Mouse (Mus musculus) right cerebral cortex, postnatal 10 days (tissue): ENCODE results near the gene Lima1.
A peak's percentile ranks its signal among the peaks of the same experiment; 100 is the strongest.
"Not testable (repeated sequence)": the region's sequence is repeated elsewhere in the genome, so short reads cannot be mapped to it uniquely, and the experiment has no call there.

Experiments used
- DNase-seq, 2 experiments: peaks; one replicate each; pipeline ENCODE4 v3.0.0; 2021; ENCODE audit warnings: low spot score in 2 of 2

Lima1 gene

DNA sequence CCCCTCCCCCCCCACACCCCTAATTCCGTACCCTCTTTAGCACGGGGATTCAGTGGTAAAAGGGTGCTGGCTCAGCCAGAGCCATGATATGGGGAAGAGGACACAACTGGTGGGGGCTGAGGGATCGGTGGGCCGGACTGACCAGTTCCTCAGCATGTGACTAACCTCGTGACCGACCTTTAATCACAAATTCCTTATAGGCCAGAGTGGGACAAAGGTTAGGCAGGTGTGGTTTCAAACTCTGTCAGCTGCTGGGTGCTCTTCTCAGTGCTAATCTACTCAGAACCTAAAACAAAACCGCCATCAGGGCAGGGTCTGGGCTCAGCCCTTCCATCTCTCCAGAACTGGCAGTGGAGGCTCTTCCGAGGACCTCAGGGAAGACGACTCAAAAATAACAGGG lies 40.1 kb downstream of the Lima1 start:
- DNase-seq = no peak

DNA sequence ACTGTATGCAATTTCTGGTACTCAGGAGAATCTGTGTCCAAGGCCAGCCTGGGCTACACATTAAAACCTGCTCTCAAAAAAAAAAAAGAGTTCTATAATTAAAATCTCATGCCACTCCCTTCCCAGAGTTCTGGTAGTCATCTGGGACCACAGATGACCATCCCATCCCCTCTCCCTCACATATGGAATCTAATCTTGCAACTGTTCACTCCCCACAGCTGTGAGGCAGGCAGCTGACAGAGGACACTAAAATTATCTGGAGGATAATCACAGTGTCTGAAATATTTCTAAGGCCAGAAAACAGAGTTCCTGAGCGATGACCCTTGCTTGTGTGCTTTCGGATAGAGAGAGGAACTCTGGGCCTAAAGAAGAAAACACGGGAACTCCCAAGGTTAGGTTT lies 40.6 kb downstream of the Lima1 start:
- DNase-seq = no peak

DNA sequence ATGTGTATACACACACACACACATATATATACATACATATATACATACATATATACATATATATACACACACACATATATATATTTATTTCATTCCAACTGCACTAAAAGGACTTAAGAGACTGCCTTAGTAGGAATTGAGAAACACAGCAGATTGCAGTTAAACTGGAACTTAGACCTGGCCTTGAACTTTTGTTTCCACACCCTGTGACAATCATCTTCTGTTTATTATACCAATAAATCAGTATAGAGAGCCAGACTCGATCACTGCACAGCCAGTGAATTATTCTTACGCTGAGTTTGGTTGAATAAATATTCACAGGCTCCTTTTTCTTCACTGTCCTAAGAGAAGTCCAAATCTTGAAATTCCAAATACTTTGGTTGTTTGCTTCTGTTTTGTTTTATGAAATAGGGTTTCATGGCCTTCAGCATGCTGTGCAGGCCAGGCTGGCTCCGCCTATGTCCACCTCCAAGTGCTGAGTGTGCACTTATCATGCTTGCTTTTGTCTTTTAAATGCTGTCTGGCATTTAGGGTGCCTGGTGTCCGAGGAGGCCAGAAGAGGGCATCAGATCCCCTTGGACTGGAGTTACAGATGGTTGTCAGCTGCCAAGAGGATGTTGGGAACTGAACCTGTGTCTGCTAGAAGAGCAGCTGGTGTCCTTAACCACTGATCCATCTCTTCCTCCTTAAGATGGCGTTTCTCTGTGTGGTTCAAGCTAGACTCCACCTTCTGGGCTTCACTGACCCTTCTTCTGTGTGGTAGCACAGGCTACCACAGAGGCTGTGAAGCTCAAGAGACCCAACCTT lies 41.4 kb downstream of the Lima1 start:
- DNase-seq = no peak

DNA sequence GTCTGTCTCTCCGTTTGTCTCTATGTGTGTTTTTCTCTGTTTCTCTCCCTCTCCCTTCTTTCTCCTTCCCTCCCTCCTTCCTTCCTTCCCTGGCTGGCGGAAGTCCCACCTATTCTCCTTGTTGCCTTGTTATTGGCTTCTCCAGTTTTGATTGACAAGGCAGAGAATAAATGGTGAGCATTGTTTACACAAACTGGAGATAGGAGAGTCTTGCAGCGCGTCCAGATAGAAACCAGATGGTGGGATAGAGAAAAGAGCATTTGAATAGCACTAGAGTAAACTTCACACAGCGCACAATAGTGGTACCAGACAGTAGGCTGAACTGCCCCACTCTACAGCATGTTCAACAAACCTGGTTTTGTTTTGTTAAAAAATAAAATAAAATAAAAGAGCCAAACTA lies 43.7 kb downstream of the Lima1 start:
- DNase-seq = no peak

DNA sequence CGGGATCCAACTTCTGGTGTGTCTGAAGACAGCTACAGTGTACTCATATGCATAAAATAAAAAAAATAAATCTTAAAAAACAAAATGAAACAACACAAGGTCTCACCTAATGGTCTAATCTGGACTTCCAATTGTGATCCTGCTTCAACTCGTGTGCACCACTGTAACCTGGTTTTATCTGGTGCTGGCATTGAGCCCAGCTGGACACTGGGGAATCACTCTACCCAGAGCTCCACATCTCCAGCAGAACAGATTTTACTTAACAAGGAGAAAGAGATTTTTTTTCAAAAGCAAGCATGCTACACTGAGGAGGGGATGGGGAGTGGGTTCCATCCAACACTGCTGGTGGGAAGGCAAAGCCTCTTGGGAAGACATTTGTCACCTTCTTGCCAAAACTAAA lies 47.2 kb downstream of the Lima1 start:
- DNase-seq = no peak

DNA sequence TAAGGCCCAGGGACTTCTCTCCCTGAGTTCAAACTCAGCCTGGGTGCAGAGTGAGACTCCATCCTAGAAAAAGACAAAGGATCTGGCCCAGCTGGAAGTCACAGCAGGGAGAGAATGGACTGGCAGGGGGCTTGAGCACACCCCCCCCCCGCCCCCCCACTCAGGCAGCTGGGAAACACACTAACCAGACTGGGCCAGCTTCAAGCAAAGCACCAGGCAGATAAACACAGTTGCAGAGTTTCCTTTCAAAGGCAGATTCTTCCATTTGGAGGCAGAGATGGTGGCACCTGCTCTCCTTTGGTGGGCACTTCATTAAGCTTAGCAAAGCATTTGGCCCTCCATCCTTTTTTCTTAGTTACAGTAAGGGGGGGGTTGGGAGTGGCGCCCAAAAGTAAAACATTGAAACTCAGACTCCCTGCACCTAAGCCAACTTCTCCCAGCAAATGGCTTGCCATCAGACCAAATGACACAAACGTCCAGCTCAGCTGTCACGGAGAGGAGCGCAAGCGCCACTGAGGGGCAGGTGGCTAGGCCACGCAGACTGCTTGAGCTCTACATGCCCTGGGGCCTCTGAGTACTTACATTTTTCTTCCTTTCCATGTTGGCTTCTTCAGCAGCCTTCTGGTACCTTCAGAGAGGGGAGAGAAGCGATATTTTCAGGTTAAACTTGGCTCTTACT lies 48.9 kb downstream of the Lima1 start:
- no peak for DNase-seq

DNA sequence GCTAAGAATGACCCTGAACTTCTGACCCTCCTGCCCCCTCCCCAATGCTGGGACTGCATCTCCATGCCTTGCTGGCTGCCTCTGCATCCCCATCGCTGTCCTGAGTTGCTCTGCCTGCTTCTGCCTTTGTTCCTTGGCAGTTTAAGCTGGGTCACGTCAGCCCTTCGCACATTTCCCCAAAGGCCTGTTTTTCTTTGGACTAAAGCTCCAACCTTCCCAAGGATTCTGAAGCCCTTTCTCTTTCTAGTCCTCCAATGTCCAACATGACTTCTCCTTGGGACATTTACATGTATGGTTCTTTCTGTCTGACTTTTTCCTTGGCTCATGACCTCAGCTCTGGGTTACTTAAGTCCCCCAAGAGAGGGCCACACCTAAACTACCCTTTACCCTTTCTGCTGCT lies 50.0 kb downstream of the Lima1 start:
- no peak for DNase-seq

DNA sequence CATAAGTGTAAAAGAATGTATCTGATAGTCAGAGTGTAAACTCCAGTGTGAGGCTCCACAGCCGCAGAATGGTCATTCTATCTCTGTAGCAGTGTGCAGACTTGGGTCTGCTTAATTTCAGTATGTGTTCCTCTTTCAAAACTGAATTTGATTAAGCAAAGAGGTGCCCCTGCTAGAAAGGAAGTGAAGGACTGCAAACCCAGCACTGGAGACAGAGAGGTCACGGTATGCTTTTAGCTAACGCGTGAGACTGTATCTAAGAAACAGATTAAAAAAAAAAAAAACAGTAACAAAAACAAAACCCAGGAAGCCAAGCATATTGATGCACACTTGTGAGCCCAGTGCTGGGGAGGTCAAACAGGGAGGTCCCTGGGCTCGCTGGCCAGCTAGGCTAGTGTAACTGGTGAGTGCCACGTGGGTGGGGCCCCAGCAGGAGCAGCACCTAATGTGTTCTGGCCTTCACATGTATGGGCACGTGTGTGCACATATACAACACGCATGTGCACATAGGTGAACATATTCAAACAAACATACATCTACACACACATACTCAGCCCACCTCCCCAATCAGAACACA lies 51.8 kb downstream of the Lima1 start:
- DNase-seq = no peak

DNA sequence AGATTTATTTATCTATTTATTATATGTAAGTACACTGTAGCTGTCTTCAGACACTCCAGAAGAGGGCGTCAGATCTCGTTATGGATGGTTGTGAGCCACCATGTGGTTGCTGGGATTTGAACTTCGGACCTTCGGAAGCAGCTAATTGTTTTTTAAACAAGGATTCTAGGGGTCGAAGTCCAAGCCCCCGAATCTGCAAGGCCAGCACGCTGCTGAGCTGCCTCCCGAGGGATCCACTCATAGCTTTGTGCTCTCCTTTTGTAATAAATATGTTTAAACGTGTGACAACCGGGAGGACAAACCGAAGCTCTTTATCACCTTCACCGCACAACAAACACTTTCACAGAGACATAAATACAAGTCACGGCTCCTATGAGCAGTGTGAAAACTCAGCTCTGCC lies 52.8 kb downstream of the Lima1 start:
- DNase-seq = not testable (repeated sequence)

DNA sequence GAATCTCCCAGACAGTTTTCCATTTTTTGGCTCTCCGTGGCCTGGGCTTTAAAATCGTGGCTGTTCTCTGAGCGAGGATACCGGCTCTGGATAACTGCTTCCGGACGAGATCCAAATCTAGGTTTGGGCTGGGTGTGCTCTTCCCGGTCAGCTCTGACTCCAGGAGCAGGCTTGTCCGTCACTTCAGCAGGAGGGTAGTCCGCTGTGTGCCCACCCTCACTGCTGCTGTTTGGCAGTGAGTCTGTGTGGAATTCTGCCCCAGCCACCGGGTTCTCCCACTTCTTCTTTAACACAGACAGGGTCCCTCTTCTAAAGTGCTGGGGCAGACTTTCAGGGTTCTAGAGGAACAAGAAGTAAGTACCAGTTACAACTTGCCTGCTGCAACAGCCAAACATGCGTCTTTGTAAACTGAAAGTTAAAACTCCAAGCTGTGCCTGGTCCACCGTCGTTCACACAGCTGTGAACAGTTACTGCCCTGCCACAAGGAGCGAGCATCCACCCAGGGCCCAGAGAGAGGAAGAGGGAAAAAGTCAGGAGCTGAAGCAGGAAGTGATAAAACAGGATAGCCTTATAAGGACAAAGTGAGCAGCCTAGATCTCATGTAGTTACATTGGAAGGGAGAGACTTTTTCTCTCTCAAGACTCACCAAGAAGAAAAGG lies 55.5 kb downstream of the Lima1 start:
- DNase-seq = no peak

DNA sequence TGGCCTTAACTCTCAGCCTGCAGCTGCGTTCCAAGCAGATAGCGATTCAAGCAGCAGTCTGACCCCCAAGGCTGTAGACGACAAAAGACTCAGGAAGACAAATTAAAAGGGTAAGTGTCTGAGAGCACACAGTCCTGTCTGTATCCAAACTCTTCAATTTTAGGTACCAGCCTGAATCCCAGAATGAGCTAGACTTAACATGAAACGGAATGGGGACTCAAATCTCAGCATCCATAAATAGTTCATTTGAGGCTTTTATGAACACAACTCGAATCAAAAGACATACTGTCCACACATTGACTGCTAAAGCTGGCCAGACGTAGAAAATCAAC lies 56.2 kb downstream of the Lima1 start:
- DNase-seq = no peak

DNA sequence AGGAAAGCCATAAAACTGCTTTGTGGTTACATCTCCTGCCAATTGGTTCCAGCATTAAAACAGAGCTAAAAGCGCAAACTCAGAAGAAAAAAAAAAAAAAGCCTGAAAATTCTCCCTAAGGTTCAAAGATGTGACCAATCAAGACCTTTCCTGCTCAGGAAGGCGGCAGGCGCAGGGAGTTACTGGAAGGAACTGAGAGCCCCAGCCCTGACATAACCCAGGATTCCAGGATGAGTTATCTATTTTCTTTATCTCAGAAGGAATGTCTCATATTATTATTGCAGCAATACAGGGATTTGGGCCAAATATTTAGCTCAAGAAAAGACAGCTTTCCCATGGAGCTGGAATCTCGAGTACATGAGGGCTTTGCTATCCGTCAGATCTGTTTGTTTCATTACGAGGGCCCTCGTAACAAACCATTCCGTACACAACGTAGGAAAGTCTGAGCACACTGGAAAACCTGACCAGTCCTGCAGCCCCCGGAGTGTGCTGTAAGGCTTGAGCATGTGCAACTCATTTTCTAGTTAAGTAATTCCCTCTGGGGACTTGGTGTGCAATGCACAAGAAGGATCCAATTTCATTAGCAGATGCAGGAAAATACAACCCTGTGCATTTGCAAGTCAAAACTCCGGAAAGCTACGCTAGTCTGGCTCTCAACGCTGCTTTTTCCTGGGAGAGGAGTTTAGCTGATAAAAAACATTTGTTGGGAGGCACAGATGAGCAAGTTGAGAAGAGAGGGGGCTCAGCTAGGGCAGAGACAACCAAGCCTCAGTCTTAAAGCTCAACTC lies 56.7 kb downstream of the Lima1 start:
- peak; percentile 40 to 52 for DNase-seq

DNA sequence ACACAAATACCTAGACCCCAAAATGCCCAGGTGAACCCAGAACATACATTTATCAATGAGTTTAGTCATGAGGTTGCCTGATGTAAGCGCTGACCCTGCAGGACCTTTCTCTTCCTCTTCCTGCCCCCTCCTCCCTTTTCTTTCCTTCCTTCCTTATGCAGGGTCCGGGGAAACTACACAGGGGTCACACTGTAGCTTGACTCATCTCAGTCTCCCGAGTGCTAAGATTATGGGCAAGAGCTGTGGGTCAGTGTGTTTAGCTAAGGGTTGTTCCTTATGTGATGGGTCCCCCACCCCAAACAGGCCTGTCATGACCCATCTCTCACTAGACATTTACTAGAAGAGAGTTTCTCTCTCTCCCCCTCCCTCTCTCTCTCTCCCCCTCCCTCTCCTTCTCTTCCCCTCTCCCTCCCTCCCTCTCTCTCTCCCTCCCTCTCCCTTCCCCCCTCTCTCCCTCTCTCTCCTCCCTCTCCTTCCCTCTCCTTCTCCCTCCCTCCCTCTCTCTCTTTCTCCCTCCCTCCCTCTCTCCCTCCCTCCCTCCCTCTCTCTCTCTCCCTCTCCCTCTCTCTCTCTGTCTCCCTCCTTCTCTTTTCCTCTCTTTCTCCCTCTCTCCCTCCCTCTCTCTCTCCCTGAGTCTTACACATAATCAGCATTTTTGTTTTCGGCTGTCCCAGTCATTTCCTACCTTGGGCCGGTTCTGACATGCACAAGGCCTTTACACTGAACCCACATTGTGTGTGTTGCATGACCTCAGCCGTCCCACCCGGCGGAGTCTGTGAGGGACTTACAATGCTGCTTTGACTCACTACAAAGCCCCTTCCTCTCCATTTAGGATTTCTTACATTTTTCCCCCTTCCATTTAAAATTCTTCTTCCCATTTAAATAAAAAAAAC lies 57.7 kb downstream of the Lima1 start:
- DNase-seq = no peak

DNA sequence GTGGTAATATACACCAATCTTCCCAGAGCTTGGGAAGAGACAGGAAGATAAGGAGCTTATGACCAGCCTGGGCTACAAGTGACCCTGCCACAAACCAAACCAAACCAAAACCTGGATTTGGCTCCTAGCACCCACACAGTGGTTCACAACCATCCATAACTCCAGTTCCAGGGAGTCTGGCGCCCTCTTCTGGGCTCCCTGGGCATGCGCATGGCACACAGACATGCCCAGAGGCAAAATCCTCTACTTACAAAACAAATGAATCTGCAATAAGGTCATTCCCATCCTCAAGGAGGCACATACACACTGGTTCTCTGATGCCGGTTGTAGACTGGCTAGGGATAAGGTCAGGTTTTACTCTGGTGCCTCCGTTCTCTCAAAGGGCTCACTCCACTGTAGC lies 59.3 kb downstream of the Lima1 start:
- no peak for DNase-seq

DNA sequence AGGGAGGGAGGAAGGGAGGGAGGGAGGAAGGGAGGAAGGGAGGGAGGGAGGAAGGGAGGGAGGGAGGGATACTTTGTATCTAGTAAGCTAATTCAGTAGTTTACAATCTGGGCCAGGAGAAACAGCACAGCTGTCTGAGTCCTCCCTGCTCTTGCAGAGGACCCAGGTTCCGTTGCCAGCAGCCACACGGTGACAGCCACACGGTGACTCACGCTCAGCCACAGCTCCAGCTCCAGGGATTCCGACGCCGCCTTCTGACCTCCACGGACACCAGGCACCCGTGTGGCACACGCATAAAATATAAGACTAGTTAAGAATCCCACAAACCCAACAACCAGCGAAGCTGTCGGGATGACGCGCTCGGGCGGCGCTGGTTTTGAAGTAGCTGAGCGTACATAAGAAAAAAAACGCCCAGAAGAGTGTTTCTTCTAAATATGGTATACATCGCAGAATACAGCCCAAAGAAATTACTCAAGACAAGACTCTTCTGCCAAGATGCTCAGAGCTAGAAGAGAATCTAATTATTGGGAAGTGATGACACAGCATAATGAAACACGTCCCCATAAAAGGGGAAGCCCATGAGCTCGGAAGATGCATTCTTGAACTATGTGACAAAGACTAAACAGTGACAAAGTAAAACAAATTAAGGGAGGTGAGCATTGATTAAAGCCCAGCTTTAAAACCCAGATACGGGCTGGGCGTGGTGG lies 60.5 kb downstream of the Lima1 start:
- no peak for DNase-seq

DNA sequence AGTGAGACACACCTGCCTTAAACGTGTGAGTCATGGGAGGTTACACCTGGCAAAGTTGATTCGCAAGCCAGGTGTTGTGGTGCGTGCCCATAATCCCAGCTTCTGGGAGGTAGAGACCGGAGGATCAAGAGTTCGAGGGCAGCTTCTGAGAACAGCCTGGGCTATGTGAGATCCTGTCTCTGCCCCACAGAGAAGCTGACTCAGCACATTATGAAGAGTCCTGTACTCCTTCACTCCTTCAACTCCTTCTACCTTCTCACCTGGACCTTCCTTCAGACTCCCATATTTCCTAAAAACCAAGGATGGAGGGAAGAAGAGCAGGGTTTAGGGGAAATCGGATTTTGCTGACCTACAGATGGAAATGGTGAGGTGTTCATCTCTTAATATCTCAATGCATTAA lies 61.6 kb downstream of the Lima1 start:
- no peak for DNase-seq

DNA sequence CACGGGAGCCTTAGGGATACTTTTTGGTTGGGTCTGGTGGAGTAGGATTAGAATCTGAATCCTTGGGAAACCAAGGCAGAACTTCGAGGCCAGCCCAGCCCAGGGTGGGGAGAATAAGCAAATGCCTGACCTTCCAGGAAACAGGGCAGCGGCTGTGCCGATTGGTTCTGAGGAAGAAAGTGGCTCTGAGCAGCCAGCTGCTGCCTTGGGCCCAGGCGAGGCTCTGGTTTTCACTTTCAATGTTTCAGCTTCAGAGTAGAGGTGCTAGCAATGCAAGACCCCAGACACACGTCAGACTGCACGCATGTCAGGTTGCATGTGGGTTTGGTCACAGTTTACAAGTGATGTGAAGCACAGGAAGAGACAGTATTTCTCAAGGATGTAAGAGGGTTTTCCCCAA lies 63.2 kb downstream of the Lima1 start:
- no peak for DNase-seq

DNA sequence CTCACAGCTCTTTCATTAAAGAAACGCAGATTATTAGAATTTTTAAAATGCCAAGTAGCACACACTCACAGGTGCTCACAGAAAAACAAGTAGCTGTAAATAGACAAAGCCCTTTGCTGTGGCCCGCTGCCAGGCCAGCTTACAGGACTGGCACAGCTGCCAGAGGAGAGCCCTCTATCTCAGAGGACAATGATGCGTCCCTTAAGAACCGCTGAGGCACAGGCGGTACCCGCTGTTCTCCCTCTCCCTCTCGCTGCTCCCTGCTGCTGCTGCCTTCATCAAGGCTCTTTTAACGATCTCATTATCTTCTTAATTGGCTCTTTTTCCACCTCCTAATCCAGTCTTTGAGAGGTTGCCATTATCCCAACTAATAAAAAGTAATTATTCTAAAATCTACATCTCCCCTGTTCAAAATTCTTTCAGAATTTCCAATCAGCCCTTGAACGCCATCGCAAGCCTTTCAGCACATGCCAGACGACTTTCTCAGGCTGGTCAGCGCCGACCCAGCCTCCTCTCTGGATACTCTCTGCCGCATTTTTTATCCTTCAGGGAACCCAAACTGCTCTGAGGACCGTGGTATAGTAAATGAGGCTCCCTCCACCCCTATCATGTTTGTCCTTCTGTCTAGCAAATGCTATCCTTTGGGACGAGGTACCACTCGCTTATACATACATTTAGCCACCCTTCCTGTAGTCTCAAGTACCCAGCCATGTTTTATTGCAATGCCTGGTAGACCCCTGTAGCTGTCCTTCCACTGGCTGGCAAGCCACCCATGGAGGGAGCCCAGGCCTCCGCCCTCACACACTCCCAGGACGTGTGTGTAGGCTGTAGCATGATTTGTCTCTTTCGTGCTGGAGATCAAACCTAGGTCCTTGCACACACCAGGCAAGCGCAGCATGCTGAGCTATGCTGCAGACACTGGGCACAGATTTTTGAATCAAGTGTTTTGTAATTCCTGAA lies 67.2 kb downstream of the Lima1 start:
- peak; percentile 76 to 77 for DNase-seq

DNA sequence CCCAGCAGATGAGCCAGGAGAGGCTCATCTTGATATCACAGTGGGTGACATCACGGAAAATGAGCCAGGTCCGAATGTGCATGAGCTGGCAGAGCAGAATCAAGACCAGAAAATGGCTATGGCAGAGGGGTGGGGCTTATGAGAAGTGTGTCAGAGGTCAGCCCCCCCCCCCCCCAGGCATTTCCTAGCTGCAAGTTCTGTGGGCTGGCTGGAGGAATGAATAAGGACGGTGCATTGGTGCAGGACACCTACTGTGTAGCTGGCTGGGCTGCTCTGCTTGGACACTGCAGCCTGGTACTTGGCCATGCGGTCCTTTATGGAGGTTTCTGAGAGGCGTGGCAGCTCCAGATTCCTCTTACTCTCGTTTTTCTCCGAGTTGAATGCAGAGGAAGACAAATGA lies 69.1 kb downstream of the Lima1 start:
- DNase-seq = no peak
